Mouse (Mus musculus) liver, embryonic 14.5 days (tissue): ENCODE results near the gene Fam126b.
"Not testable (repeated sequence)": the region's sequence is repeated elsewhere in the genome, so short reads cannot be mapped to it uniquely, and the experiment has no call there.

ENCODE experiments used
- CTCF ChIP-seq: IDR thresholded peaks from 2 replicates; pipeline ENCODE4 v1.5.1; 2016; ENCODE audit warnings: antibody characterized with exemption, low read depth, control low read depth
- EP300 ChIP-seq: IDR thresholded peaks from 2 replicates; pipeline ENCODE4 v1.6.1; 2016; ENCODE audit warnings: antibody characterized with exemption, low read depth

DNA sequence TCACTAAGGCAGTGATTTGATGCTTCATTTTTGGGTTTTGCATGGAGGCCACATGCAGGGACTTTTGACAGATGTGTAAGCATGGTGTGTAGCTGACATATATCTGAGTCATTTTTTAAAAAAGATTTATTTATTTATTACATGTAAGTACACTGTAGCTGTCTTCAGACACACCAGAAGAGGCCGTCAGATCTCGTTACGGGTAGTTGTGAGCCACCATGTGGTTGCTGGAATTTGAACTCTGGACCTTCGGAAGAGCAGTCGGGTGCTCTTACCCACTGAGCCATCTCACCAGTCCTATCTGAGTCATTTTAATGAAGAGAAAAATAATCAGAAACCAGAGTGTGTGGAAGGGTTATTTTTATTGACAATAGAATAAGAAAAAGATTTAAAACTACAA lies 23.5 kb upstream of the Fam126b start:
- not testable (repeated sequence) for TF ChIP-seq EP300, CTCF
